Mouse (Mus musculus): Measurements from ENCODE around the gene H2-D1.

GRCm38 (mm10) chr17:35248986-35249385 lies 13.5 kb upstream of the H2-D1 start:
- no peak for TF ChIP-seq CTCF (IDR thresholded peaks at IDR 0.05; ENCODE audit: insufficient read depth, low read depth, low read length)
- TF ChIP-seq POLR2A (IDR thresholded peaks at IDR 0.05; ENCODE audit: insufficient read depth, low read depth, low read length) = no peak
